Mouse (Mus musculus): ENCODE measurements at regions not wholly inside any gene's neighbourhood (a gene's known extent, or its start where the extent isn't known, plus 50 kb on each side); places are given as distances from the start of the nearest gene placed in this dataset.

DNA sequence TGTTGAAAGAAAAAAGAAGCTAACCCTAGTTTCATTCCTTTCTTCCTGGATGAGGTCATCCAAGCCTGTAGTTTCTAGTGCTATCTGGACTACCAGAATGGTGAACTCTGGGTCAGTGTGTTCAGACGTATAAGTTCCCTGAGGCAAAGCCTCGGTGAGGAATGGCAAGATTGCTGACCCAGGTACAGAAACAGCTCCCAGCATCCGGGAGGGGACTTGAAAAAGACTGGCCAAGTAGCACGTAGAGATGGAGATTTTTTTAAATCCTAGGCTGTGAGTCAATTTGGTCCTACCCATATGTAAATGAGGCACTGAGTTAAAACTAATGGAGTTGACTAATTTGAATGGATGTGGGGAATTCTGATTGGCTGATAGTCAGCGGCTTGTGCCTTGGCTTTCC, 55.0 kb upstream of the Gm11084 start:
- no peak for ATAC-seq (replicated peaks; ENCODE audit: insufficient number of reproducible peaks, low FRiP score, low TSS enrichment, poor library complexity, severe bottlenecking)

DNA sequence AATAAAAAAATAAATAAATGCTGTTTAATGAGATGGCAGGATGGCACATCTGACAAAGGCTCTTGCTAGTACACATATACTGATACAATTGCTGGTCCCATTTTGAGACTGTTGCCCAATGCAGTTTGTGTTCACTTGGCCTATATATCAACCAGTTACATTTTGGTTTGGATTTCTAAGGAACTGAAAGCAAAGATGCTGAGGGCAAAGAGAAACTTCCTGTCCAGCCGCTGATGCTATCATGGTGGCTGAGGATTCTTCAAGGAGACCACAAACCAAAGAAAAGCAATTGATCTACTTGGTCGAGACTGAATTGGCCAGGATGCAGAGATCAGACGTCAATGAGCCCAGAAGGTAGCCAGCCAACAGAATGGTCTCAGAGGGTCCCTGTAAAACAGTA, 53.5 kb upstream of the Gm11084 start:
- peak; percentile 47 for ATAC-seq (replicated peaks; ENCODE audit: insufficient number of reproducible peaks, low FRiP score, low TSS enrichment, poor library complexity, severe bottlenecking)

DNA sequence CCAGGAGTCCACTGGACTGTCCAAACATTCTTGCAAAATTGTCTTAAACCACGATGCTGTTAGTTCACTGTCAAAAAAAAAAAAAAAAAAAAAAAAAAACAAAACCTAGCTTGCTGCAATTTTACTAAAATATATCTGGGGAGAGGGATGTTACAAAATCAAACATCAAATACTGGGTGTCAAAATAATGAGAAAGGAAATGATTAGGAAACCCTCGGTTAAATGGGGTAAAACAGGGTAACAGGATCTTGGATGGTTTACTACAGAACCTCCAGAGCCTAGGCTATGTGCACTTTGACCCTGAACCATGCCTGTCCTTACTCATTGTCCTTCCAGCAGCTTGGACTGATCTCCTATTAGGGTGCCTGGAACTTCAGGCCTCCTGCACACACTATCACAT, 52.8 kb upstream of the Gm11084 start:
- peak; percentile 42 for ATAC-seq (replicated peaks; ENCODE audit: insufficient number of reproducible peaks, low FRiP score, low TSS enrichment, poor library complexity, severe bottlenecking)

DNA sequence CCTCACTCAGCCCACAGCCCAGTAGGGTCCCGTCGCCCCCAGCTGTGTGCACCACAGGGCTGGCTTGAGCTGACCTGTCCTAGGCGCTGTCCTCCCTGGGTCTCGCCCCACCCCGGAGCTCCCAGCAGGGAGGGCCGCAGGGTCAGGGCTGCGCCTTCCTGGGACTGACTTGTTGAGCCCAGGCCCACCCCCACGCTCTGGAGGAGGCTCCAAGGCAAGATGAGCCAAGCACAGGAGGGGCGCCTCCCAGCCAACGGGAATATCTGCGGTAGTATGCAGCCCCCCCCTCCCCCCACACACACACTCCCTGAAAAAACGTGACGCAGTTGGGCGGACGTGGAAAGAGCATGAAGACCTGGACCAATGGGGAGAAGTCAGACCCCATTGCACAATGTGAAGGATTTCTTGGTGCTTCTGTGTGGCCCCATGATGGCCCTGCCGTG, 51.8 kb upstream of the Gm11084 start:
- peak; percentile 73 for ATAC-seq (replicated peaks; ENCODE audit: insufficient number of reproducible peaks, low FRiP score, low TSS enrichment, poor library complexity, severe bottlenecking)

DNA sequence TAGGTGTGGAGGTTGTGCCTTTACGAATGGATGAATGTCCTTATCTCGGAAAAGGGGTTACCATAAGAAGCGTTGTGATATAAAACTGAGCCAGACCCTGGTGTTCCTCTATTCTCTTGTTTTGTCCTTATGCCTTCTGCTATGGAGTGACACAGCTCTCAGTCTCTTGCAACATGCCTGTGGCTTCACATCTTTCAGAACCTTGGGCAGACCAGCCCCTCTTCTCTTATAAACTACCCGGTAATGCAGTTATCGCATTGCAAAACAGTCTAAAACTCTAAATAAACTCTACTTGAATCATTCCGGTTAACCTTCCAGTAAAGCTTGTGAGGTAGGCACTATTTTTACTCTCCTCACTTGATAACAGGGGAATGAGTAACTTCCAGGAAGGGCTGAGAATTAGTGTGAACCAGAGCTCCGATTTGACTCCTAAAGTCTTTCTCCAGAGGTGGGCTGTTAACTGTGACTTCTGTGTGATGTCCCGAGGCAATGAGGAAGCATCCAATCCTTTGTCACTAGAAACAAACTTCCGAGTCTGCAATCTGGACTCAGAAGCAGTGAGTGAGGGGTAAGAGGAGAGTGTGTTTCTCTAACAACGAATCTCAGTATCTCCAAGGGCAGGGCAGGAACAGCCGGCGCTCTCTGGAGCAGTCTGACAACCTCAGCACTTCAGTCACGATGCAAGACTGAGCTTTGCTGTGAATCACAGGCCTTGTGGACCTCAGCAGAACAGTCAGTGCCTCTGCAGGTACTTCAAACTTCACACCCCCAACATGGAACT, 50.9 kb upstream of the Gm11084 start:
- ATAC-seq (replicated peaks; ENCODE audit: insufficient number of reproducible peaks, low FRiP score, low TSS enrichment, poor library complexity, severe bottlenecking), result peak; percentile 54
